Mouse (Mus musculus) embryonic facial prominence, embryonic 11.5 days (tissue): ENCODE measurements at regions not wholly inside any gene's neighbourhood (a gene's known extent, or its start where the extent isn't known, plus 50 kb on each side); places are given as distances from the start of the nearest gene placed in this dataset.

Experiments used
- ATAC-seq: fragments of 200-750 bp; cut with Nextera tagmentation; replicated peaks from 2 replicates; pipeline ENCODE4 v1.8.0; 2017; ENCODE audit warnings: low read depth; ENCODE audit not compliant: insufficient number of reproducible peaks, low FRiP score, low TSS enrichment
- DNase-seq: peaks from one replicate; pipeline ENCODE4 v3.0.0-alpha.2; 2015; ENCODE audit warnings: low spot score
- H3K27ac ChIP-seq: fragments of 300-500 bp; sonication (generic); replicated peaks from 2 replicates; pipeline ENCODE4 v1.5.1; 2014; ENCODE audit warnings: mild to moderate bottlenecking, low read depth, low read length, control low read depth
- H3K27me3 ChIP-seq: fragments of 300-500 bp; sonication (generic); 2 replicates; pipeline ENCODE4 v1.6.1; 2014; ENCODE audit warnings: mild to moderate bottlenecking, low read length, moderate library complexity, mixed read lengths; ENCODE audit not compliant: control insufficient read depth, insufficient read depth
- H3K36me3 ChIP-seq: fragments of 300-500 bp; sonication (generic); replicated peaks from 2 replicates; pipeline ENCODE4 v1.6.1; 2014; ENCODE audit warnings: low read depth, mild to moderate bottlenecking, low read length, moderate library complexity, mixed read lengths; ENCODE audit not compliant: control insufficient read depth, insufficient read depth
- H3K4me1 ChIP-seq: fragments of 300-500 bp; sonication (generic); 2 replicates; pipeline ENCODE4 v1.6.1; 2014; ENCODE audit warnings: low read length, mixed read lengths; ENCODE audit not compliant: control insufficient read depth, insufficient read depth
- H3K4me2 ChIP-seq: fragments of 300-500 bp; sonication (generic); 2 replicates; pipeline ENCODE4 v1.6.1; 2014; ENCODE audit warnings: low read depth, mild to moderate bottlenecking, control low read depth, low read length, moderate library complexity
- H3K4me3 ChIP-seq: fragments of 300-500 bp; sonication (generic); 2 replicates; pipeline ENCODE4 v1.5.1; 2014; ENCODE audit warnings: low read depth, low read length, control low read depth
- H3K9ac ChIP-seq: fragments of 300-500 bp; sonication (generic); replicated peaks from 2 replicates; pipeline ENCODE4 v1.6.1; 2014; ENCODE audit warnings: mild to moderate bottlenecking, control low read depth, low read length
- H3K9me3 ChIP-seq: fragments of 300-500 bp; sonication (generic); replicated peaks from 2 replicates; pipeline ENCODE4 v1.6.1; 2016; ENCODE audit warnings: mild to moderate bottlenecking, low read length, inconsistent platforms, mixed read lengths; ENCODE audit not compliant: control insufficient read depth
- WGBS: fragments of 180-500 bp; shearing (Covaris S2); extraction: QIAGEN DNeasy Blood & Tissue Kit; methylation state at CpG from one replicate; pipeline ENCODE4 v1.1.7; 2014; 5-methylcytosine and 5-hydroxymethylcytosine counted together

GRCm38 (mm10) chr7:36548440-36548839 is 149.5 kb upstream of the Tshz3 start:
- no peaks in the 10 kb centered on the region for H3K4me1 ChIP-seq
- DNase-seq (no peak), ATAC-seq (no peak)
- no peak overlapping the region for H3K4me3 ChIP-seq
- H3K27me3 ChIP-seq: no peaks in the 10 kb centered on the region
- H3K9me3 ChIP-seq: no peaks in the 10 kb centered on the region
- H3K27ac ChIP-seq: no peak overlapping the region
- H3K36me3 ChIP-seq: no peaks in the 10 kb centered on the region
- 67% methylated on average over 5 of the region's 5 CpGs for WGBS
- no peak overlapping the region for H3K9ac ChIP-seq
- H3K4me2 ChIP-seq: no peak overlapping the region

DNA sequence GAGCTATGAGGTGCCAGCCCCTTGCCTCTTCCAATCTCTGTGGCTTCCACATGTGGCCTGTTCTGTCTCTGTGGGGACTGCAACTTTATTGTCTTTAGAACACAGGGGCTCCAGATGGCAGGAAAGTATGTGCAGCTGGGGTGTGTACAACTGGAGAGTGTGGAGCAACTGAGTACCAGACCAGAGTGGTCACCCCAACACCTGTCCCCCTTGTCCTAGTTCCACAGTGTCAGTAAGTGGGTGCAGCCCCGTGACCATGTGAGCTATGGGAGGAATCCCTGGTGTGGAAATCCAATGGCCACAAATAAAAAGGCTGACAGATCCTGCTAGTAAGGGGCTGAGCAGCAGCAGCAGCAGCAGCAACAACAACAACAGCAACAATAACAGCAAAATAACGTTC is 126.9 kb upstream of the Tshz3 start:
- ATAC-seq: no peak
- Histone ChIP-seq H3K27me3 (no peaks in the 10 kb centered on the region), H3K9me3 (no peaks in the 10 kb centered on the region), H3K27ac (no peak overlapping the region), H3K4me3 (no peak overlapping the region), H3K4me2 (no peak overlapping the region), H3K4me1 (no peaks in the 10 kb centered on the region), H3K36me3 (no peaks in the 10 kb centered on the region), H3K9ac (no peak overlapping the region)
- no peak for DNase-seq
- 79% methylated on average over 2 of the region's 2 CpGs for WGBS

GRCm38 (mm10) chr7:36582074-36582473 is 115.8 kb upstream of the Tshz3 start:
- no peaks in the 10 kb centered on the region for H3K27me3 ChIP-seq
- H3K4me2 ChIP-seq: no peak overlapping the region
- no peaks in the 10 kb centered on the region for H3K36me3 ChIP-seq
- ATAC-seq: no peak
- H3K4me1 ChIP-seq: no peaks in the 10 kb centered on the region
- H3K4me3 ChIP-seq: no peak overlapping the region
- DNase-seq: no peak
- no peak overlapping the region for H3K9ac ChIP-seq
- no peak overlapping the region for H3K27ac ChIP-seq
- H3K9me3 ChIP-seq: no peaks in the 10 kb centered on the region
- WGBS: 90% methylated on average over 6 of the region's 6 CpGs

GRCm38 (mm10) chr7:36585014-36585413 is 112.9 kb upstream of the Tshz3 start:
- no peaks in the 10 kb centered on the region for H3K36me3 ChIP-seq
- no peak overlapping the region for H3K4me2 ChIP-seq
- no peak overlapping the region for H3K4me3 ChIP-seq
- no peaks in the 10 kb centered on the region for H3K4me1 ChIP-seq
- ATAC-seq (no peak), DNase-seq (no peak)
- no peaks in the 10 kb centered on the region for H3K27me3 ChIP-seq
- H3K27ac ChIP-seq: no peak overlapping the region
- whole genome bisulfite sequencing: 66% methylated on average over 1 of the region's 1 CpGs
- no peaks in the 10 kb centered on the region for H3K9me3 ChIP-seq
- H3K9ac ChIP-seq: no peak overlapping the region

DNA sequence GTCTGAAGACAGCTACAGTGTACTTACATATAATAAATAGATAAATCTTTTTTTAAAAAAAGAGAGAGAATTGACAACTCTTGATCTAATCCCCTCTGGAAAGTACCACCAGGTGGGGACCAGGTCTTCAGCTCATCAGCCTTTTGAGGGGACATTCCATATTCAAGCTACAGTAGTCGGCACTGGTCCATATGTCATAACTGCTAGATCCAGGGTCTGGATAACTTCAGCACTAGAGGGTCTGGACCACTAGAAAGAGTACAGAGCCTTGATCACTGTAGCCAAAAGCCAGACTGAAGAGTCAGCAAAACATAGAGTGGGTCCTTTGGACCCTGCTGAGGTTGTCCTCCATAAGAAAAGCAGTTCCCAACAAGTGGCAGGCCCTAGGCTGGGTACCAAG is 106.4 kb upstream of the Tshz3 start:
- WGBS: 86% methylated on average over 1 of the region's 1 CpGs
- no peak for DNase-seq
- no peak for ATAC-seq
- Histone ChIP-seq H3K4me1 (no peaks in the 10 kb centered on the region), H3K4me2 (no peak overlapping the region), H3K27ac (no peak overlapping the region), H3K36me3 (no peaks in the 10 kb centered on the region), H3K9me3 (no peaks in the 10 kb centered on the region), H3K27me3 (no peaks in the 10 kb centered on the region), H3K4me3 (no peak overlapping the region), H3K9ac (no peak overlapping the region)

- ATAC-seq (no peak), DNase-seq (no peak)
- no peak overlapping the region for H3K27ac ChIP-seq
- no peaks in the 10 kb centered on the region for H3K9me3 ChIP-seq
- 82% methylated on average over 3 of the region's 3 CpGs for WGBS
- H3K27me3 ChIP-seq: no peaks in the 10 kb centered on the region
- H3K4me2 ChIP-seq: no peak overlapping the region
- H3K4me3 ChIP-seq: no peak overlapping the region
- no peaks in the 10 kb centered on the region for H3K4me1 ChIP-seq
- no peak overlapping the region for H3K9ac ChIP-seq
- no peaks in the 10 kb centered on the region for H3K36me3 ChIP-seq
Measured at GRCm38 (mm10) chr7:36596630-36597301, 101.2 kb upstream of the Tshz3 start.

- Histone ChIP-seq H3K4me1 (no peaks in the 10 kb centered on the region), H3K27me3 (no peaks in the 10 kb centered on the region), H3K36me3 (no peaks in the 10 kb centered on the region), H3K9ac (no peak overlapping the region), H3K27ac (no peak overlapping the region), H3K9me3 (no peaks in the 10 kb centered on the region), H3K4me2 (no peak overlapping the region), H3K4me3 (no peak overlapping the region)
- 68% methylated on average over 18 of the region's 18 CpGs for WGBS
- ATAC-seq (no peak), DNase-seq (no peak)
Measured at GRCm38 (mm10) chr7:36605026-36605698, 92.8 kb upstream of the Tshz3 start.

DNA sequence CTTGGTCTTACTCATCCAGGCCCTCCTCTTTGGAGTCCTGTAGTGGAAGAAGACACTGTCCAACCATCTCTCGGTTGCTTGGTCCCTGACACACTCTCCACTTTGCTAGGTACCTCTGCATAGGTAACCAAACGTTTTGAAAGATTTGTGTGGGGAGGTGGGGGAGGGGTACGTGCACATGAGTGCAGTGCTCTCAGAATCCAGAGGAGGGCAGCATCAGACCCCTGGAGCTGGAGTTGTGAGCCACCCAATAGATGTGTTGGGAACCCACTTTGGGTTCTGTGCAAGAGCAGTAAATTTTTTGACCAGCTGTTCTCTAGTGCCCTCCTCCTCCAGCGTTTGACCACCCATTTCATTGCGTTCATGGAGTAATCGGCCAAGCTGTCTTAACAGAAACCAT is 77.7 kb upstream of the Tshz3 start:
- ATAC-seq (no peak), DNase-seq (no peak)
- Histone ChIP-seq H3K4me1 (no peaks in the 10 kb centered on the region), H3K4me2 (no peak overlapping the region), H3K9me3 (no peaks in the 10 kb centered on the region), H3K4me3 (no peak overlapping the region), H3K27ac (no peak overlapping the region), H3K27me3 (no peaks in the 10 kb centered on the region), H3K9ac (no peak overlapping the region), H3K36me3 (no peaks in the 10 kb centered on the region)
- WGBS: 70% methylated on average over 6 of the region's 6 CpGs
